22 mouse cellular contexts compared by ENCODE assay signal in genomic region chr13:83612195-83612594, GRCm38 (mm10).
"Had no signal": no experiment of that assay in that cellular context is flagged by ENCODE, and none has a peak within 500 bp of the region (broad histone marks: within the 10 kb centered on the region; RNA-seq: fewer than 3 reads in every experiment).

No protein-coding gene starts in this region.

- H3K4me2 ChIP-seq: intestine, embryonic 15.5 days; limb, embryonic 13.5 days; liver, embryonic 12.5 days; liver, embryonic 15.5 days; lung, embryonic 15.5 days; midbrain, embryonic 13.5 days; stomach, embryonic 15.5 days had no signal

- H3K9ac ChIP-seq: intestine, embryonic 15.5 days; limb, embryonic 13.5 days; liver, embryonic 12.5 days; liver, embryonic 15.5 days; lung, embryonic 15.5 days; midbrain, embryonic 13.5 days; stomach, embryonic 15.5 days had no signal

- H3K27ac ChIP-seq: intestine, embryonic 15.5 days; layer of hippocampus, adult 2 months; limb, embryonic 10.5 days; limb, embryonic 13.5 days; liver, embryonic 12.5 days; liver, embryonic 15.5 days; lung, embryonic 15.5 days; midbrain, embryonic 13.5 days; stomach, embryonic 15.5 days had no signal

- H3K9me3 ChIP-seq: intestine, embryonic 15.5 days; limb, embryonic 10.5 days; limb, embryonic 13.5 days; liver, embryonic 12.5 days; liver, embryonic 15.5 days; lung, embryonic 15.5 days; megakaryocyte, embryonic 14.5 days; midbrain, embryonic 13.5 days; stomach, embryonic 15.5 days had no signal

- H3K36me3 ChIP-seq: intestine, embryonic 15.5 days; limb, embryonic 10.5 days; limb, embryonic 13.5 days; liver, embryonic 12.5 days; liver, embryonic 15.5 days; lung, embryonic 15.5 days; midbrain, embryonic 13.5 days; stomach, embryonic 15.5 days had no signal

- DNase-seq: kidney, adult 11 months; kidney, postnatal 10 days; layer of hippocampus, adult 9-11 months; liver; lung, adult 18-20 months; lung, postnatal 10 days; lung, postnatal 36 days; right cerebral cortex, postnatal 25 days; spleen, adult 18-20 months; thymus, postnatal 25 days had no signal

- H3K4me1 ChIP-seq: intestine, embryonic 15.5 days; stomach, embryonic 15.5 days had no signal

- ATAC-seq: intestine, embryonic 15.5 days; liver, embryonic 12.5 days; midbrain, embryonic 13.5 days; midbrain, embryonic 16.5 days had no signal

- H3K4me3 ChIP-seq: intestine, embryonic 15.5 days; layer of hippocampus, adult 2 months; limb, embryonic 10.5 days; limb, embryonic 13.5 days; liver, embryonic 12.5 days; liver, embryonic 15.5 days; lung, embryonic 15.5 days; megakaryocyte, embryonic 14.5 days; midbrain, embryonic 13.5 days; myocyte; stomach, embryonic 15.5 days had no signal

- H3K27me3 ChIP-seq: intestine, embryonic 15.5 days; limb, embryonic 13.5 days; liver, embryonic 12.5 days; liver, embryonic 15.5 days; lung, embryonic 15.5 days; megakaryocyte, embryonic 14.5 days; midbrain, embryonic 13.5 days; stomach, embryonic 15.5 days had no signal
